11 mouse cellular contexts compared by ENCODE assay signal in genomic region chr3:52676886-52677670, GRCm38 (mm10).
DNase-seq lines count a peak whose midpoint lies in the region; ATAC-seq lines count a peak whose summit lies in the region.
"Had no signal": no experiment of that assay in that cellular context is flagged by ENCODE, and none has a peak within 500 bp of the region (broad histone marks: within the 10 kb centered on the region; RNA-seq: fewer than 3 reads in every experiment).

No protein-coding gene starts in this region.

- H3K9ac ChIP-seq in forebrain, embryonic 16.5 days (replicated peaks; ENCODE audit: low read depth, low read length): no peak overlapping the region
- H3K9ac ChIP-seq in forebrain, embryonic 15.5 days (replicated peaks): no peak overlapping the region
- H3K9ac ChIP-seq: embryonic facial prominence, embryonic 15.5 days had no signal

- H3K4me3 ChIP-seq in forebrain, embryonic 16.5 days (replicated peaks; ENCODE audit: low read length): no peak overlapping the region
- H3K4me3 ChIP-seq in forebrain, embryonic 15.5 days: no peak overlapping the region
- H3K4me3 ChIP-seq: embryonic facial prominence, embryonic 15.5 days; layer of hippocampus, adult 2 months had no signal

- intact Hi-C loops in gastrocnemius, postnatal 36 days (cut with DNase I): no loop called here

- H3K4me2 ChIP-seq in forebrain, embryonic 16.5 days (ENCODE audit: low read length): no peak overlapping the region
- H3K4me2 ChIP-seq in forebrain, embryonic 15.5 days (replicated peaks): no peak overlapping the region
- H3K4me2 ChIP-seq: embryonic facial prominence, embryonic 15.5 days; liver, embryonic 11.5 days had no signal

- no peak for ATAC-seq in forebrain, embryonic 16.5 days
- ATAC-seq in forebrain, embryonic 15.5 days (replicated peaks): no peak

- WGBS in forebrain, embryonic 16.5 days: 81% methylated on average over 14 of the region's 14 CpGs
- 82% methylated on average over 14 of the region's 14 CpGs for WGBS in forebrain, embryonic 15.5 days

- no peaks in the 10 kb centered on the region for H3K9me3 ChIP-seq in forebrain, embryonic 16.5 days (ENCODE audit: control insufficient read depth, low read length)
- H3K9me3 ChIP-seq in forebrain, embryonic 15.5 days: 0 out of 2 replicates have a peak, but pooled peaks cover 4% of the 10 kb centered on the region
- H3K9me3 ChIP-seq: embryonic facial prominence, embryonic 15.5 days had no signal

- H3K36me3 ChIP-seq in forebrain, embryonic 16.5 days (ENCODE audit: control insufficient read depth, insufficient read depth): no peaks in the 10 kb centered on the region
- H3K36me3 ChIP-seq in forebrain, embryonic 15.5 days: no peaks in the 10 kb centered on the region
- H3K36me3 ChIP-seq: embryonic facial prominence, embryonic 15.5 days had no signal

- peak; percentile 33 for DNase-seq in gastrocnemius, postnatal 25 days
- DNase-seq in gastrocnemius, postnatal 36 days: no peak
- peak; percentile 25 for DNase-seq in ovary, adult 18-20 months (ENCODE audit: low spot score)
- DNase-seq in ovary, postnatal 14 days (ENCODE audit: low spot score): no peak
- peak; percentile 78 for DNase-seq in fibroblast of lung, adult 2 months (ENCODE audit: low read depth)
- DNase-seq in right cerebral cortex, postnatal 25 days: peak; percentile 14

- no peak overlapping the region for H3K27ac ChIP-seq in forebrain, embryonic 16.5 days (ENCODE audit: low read length)
- H3K27ac ChIP-seq in forebrain, embryonic 15.5 days (replicated peaks): no peak overlapping the region
- H3K27ac ChIP-seq: embryonic facial prominence, embryonic 15.5 days; layer of hippocampus, adult 2 months had no signal

- H3K27me3 ChIP-seq in forebrain, embryonic 16.5 days (replicated peaks; ENCODE audit: control insufficient read depth, insufficient read depth, low read length): no peaks in the 10 kb centered on the region
- H3K27me3 ChIP-seq in forebrain, embryonic 15.5 days: no peaks in the 10 kb centered on the region
- H3K27me3 ChIP-seq: embryonic facial prominence, embryonic 15.5 days had no signal

- H3K4me1 ChIP-seq in forebrain, embryonic 16.5 days (replicated peaks; ENCODE audit: control insufficient read depth, insufficient read depth, low read length): peaks cover 2% of the 10 kb centered on the region; the same call in 1 of the 2 replicates
- H3K4me1 ChIP-seq in forebrain, embryonic 15.5 days: peaks cover 6% of the 10 kb centered on the region; the same call in 1 of the 2 replicates
- H3K4me1 ChIP-seq: embryonic facial prominence, embryonic 15.5 days had no signal

Comparison
In these comparisons a context has a peak if more than half of its experiments do, and no peak if none do; other contexts are left out.
1. DNase-seq: peak in gastrocnemius, postnatal 25 days (single experiment), ovary, adult 18-20 months (single experiment), fibroblast of lung, adult 2 months (single experiment) and right cerebral cortex, postnatal 25 days (single experiment); none in gastrocnemius, postnatal 36 days (0 of 2) and ovary, postnatal 14 days (single experiment).